Mouse (Mus musculus) thymus, postnatal 25 days (tissue): Measurements from ENCODE around the gene Pou3f1.

Experiments
- DNase-seq: peaks from one replicate; pipeline ENCODE4 v3.0.0; 2022

Pou3f1 gene

DNA sequence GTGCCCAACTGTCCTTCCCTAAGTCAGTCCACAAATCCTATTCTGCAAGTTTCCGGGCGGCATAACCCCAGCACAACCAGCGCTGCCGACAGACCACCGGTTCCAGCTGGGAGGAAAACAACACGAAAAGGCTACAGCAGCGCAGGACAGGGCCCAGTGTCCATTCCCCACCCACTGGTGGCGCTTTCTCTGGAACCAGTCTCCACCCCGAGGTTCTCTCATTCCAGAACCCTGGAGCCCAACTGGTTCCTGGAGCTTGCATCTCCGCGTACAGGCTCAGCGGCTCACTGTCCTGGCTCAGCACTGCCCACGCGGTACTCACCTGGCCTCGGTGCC is at the start of gene Pou3f1:
Gene Pou3f1, plus strand, starts transcription at position 290 of the 336 bp plus-strand sequence.
- DNase-seq = no peak

- no peak for DNase-seq
These were observed 49.4 kb upstream of the Pou3f1 start for GRCm38 (mm10) chr4:124607166-124607565.

- DNase-seq = no peak
These were observed 46.5 kb upstream of the Pou3f1 start for GRCm38 (mm10) chr4:124610066-124610465.

GRCm38 (mm10) chr4:124610703-124611102 is 45.9 kb upstream of the Pou3f1 start, which contains the start of gene 3100002H09Rik:
Gene 3100002H09Rik (minus strand): TSS chr4:124610803.
- DNase-seq = no peak

DNA sequence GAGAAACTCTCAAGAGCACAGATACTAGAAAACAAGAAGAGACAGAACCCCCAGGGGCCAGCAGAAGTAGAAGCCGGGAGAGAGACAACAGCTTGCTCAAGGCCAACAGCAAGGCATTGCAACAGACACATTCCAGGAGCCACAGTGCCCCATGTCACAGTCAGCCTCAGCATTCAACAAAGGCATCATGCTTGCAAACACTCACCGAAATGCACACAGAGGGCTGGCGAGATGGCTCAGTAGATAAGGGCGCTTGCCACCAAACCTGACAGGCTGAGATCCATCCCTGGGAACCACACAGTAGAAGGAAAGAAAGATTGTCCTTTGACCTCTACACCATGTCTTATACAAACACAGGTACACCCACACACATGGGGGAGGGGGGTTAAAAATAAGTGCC is 44.8 kb upstream of the Pou3f1 start:
- no peak for DNase-seq

- DNase-seq = no peak
These were observed 42.4 kb upstream of the Pou3f1 start for GRCm38 (mm10) chr4:124614189-124614588.

DNA sequence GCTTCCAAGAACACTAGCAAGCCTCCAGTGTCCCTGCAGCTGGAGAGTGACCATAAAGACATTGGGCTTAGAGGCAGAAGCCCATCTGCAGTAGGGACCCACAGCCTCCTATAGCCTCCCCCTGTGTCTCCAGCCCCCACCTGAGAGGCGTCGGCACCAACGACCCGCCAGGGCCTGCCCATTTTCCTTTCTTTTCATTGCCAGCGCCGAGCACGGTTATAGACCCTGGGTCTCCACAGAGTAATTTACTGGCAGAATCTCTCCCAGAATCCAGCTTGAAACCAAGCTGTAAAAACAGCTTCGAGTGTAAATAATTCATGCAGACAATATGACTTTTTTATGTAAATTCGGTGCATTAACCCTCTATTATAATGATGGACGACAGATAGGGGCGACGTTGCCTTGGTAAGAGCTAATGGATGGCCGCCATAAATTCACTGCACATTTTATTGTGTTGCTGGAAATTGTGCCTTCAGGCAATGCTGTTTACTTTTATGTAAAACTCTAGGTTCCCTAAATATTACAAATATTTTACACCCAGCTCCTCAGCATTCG is 41.1 kb upstream of the Pou3f1 start:
- DNase-seq = no peak

DNA sequence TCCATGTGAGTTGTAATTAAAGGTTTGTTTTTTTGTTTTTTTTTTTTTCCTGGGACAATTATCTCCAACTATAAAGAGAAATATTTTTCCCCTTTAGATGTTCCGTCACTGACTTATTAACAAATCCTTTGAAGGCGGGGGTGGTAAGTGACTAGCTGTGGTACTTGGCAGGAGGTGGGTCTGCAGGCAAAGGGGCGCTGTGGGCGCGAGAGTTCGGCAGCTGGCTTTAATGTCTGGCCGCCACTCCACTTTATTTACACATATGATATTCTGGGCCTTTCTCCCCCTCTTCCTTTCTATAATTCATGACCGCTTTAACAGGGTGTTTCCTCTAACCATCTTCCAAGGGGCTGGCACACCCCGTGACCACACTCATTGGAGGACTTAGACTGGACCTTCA is 40.6 kb upstream of the Pou3f1 start:
- DNase-seq = no peak

DNA sequence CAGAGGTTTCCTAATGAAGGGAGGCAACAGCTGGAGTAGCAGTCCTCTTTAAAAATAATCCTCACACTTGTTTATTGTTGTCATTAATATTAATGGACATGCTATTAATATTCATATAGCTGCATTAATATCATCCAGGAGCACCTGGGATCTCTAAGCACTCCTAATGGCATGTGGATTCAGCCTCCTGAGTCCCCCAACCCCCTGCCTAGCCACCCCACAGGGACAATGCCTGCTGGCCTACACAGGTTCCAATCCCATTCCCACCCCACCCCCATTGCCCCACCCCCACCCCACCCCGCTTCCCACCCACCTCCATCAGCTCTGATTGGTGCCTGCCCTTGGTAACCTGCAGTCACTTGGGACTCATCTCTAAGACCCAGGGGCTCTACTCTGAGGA is 40.0 kb upstream of the Pou3f1 start:
- DNase-seq = no peak

GRCm38 (mm10) chr4:124618599-124618998 is 38.0 kb upstream of the Pou3f1 start:
- no peak for DNase-seq

- DNase-seq = no peak
These were observed 35.2 kb upstream of the Pou3f1 start for GRCm38 (mm10) chr4:124621406-124621805.

- no peak for DNase-seq
These were observed 34.0 kb upstream of the Pou3f1 start for GRCm38 (mm10) chr4:124622566-124622965.

DNA sequence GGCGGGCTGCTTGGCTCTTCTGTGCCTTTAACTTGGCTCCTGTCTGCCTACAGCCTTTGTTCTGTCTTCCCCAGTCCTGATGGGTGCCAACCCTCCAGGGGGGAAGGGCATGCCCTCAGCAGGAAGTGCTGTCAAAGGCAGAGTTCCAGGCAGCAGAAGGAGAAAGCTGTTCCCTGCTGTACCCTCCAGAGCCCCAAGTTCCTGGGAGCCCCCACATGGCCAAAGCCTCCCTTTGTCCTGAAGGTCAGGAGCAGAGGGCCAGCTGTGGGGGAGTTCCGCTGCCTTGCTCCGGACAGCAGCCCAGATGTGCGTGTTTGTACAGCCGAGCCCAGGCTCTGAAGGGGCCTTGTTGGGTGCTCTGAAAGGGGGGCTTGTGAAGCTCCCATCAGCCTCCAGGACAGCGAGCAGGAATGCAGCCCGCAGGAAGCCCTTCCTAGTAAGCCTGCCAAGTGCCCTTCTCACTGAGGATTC is 32.5 kb upstream of the Pou3f1 start:
- no peak for DNase-seq

DNA sequence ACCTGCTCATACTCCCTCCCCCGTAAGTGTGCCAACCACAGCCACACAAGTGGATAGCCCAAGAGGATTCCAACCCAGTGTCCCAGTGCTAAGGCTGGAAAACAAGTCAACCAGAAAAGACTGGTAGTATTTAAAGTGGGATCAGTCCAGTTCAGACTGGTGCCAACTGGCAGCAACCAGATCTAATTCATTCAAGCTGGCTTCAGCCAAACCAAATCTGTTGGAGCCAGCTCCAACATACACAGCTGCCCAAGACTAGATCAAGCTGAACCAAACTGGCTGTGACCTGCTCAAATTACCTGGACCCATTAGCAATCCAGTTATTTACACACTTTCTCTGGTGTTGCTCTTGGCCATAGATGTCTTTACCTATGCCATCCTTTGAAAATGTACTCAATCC is 29.8 kb upstream of the Pou3f1 start:
- no peak for DNase-seq

GRCm38 (mm10) chr4:124631456-124631855 is 25.2 kb upstream of the Pou3f1 start:
- DNase-seq = no peak

DNA sequence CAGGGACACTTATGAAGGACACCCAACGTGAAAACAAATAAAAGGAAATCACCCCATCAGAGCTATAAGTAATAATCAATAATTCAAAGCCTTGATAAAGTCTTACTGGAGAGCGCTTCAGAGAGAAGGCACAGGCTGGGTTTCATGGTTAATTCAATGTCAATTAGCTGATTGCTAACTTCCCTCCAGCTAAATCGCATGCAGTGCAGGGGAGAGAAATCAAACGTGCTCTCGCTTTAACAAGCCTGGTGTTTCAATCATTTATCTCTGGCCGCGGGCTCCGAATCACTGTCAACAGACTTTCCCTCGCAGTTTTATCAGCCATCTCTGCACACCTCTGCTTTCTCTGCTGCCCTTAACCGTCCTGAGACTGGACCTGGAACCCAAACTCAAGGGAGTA is 23.8 kb upstream of the Pou3f1 start:
- no peak for DNase-seq

GRCm38 (mm10) chr4:124633281-124633680 is 23.3 kb upstream of the Pou3f1 start:
- no peak for DNase-seq

GRCm38 (mm10) chr4:124639715-124640114 is 16.9 kb upstream of the Pou3f1 start:
- no peak for DNase-seq

DNA sequence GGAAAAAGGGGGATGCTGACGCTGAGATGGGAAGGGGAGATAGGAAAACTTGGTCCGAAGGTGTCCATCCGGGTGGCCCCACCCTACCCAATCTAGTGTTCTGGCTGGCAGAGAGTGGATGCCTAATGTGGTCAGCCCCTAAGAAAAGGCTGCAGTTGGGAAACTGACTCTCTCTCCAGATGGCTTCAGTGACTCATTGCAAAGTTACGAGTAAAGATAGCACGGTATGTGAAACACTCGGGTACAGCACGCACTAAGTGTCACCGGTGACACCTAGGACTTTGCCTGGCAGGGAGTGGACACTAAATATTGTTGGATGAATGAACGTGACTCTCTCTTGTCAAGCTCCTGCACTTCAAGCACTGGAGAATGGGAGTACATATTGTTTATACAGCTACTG is 12.7 kb upstream of the Pou3f1 start:
- no peak for DNase-seq

DNA sequence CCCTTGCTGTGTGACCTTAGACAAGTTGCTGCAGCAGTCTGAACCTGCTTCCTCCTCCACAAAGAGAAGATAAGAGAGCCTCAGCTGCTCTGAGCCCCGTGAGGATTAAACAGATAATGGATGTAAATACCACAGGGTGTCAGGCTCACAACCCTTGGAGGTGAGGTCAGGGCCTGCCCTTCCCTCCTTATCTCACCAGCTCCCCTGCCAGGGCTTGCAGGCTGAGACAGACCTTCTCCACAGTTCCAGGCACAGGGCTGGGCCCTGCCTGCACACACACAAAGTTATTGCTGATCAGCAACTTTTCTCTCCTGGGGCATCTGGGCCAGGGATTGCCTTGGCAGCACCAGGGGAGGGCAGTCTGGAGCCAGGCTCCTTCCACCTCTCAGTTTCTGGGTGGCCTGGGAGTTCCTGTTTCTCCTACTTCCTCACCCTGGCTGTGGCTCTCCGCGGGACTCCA is 11.6 kb upstream of the Pou3f1 start:
- no peak for DNase-seq

DNA sequence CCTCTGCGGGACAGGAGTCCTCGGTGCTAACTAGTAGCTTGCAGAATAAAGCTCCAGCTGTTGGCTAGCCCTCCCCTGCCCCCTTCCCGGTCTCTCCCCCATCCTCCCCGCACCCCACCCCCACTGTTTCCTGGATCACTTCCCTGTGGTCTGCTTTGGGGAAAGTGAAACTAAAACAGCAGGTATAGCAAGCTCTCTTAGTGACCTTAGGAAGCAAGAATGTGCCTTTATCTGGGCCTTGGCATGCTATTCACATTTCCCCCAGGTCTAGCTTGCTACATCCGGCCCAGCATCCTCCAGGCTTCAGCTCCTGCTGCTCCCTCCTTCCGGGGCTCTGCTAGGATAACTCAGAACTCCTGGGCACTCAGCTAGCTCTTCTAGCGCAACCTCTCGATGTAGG is 10.0 kb upstream of the Pou3f1 start:
- no peak for DNase-seq

DNA sequence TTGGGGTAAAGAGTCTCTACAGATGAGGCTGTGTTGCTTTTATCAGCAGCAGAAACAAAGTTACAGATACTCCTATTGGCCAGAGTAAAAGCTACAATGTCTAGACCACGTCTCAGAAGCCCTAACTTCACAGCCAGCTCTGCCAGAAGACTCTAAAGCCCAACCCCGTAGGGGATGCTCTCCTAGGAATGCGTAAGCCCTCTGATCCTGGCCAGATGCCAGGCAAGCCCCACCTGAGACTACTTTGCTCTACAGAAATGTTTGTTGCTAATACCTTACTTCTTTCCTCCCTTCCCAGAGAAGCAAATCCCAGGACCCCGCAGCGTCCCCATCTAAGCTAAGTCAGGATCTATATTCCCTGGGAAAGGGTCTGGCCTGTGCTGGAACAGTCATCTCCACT is 8.7 kb upstream of the Pou3f1 start:
- no peak for DNase-seq

DNA sequence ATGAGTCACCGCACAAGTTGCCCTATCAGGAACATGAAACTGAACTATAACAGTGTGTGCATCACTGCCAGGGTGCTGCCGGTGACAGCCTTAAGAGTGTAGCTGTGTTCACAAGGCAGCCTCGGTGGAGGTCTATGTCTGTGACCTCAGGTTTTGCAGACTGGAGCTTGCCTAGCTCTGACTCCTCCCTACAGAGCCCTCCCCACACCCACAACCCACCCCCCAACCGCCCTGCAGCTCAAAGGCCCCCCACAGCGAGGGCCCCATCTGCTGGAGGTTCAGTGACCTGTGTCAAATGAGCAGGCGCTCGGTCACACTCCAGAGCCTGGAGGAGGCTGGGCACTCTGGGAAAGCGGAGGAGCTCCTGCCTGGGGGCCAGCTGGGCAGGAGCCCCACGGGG is 3.7 kb upstream of the Pou3f1 start:
- DNase-seq = no peak

DNA sequence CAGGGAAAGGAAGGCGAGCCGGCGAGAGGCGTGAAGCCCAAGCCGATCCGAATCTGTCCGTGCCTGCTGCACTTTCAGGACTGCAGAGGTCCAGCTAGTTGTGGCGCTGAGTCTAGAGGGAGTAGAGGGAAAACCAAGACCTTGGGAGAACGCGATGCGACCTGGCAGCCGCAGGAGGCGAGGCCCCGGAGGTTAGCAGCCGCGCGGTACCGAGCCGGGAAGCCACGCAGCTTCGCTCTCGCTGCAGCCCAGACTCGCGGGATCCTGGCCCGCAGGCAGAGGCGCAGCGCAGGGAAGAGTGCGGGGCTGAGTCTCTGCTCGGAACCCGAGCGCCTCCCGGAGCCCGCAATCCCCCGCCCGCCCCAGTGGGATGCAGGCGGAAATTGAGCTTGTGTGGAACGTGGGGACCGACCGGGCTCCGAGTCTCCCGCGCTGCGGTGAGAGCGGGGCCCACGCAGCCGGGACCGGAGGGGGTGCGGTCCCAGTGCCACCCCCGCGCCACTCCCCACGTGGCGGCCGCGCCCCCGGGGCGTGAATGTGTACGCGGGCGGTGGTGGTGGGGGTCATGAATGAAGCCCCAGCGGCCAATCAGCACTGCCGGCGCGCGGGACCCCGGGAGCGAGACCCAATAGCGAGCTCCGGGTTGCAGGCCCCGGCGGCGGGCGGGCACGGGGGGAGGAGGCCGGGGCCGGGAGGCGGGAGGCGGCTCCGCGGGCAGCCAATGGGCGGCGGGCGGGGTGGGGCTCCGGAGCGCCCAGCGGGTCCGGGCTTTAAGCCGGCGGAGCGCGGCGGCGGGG is 445 bp downstream of the Pou3f1 start:
- peak; percentile 80 for DNase-seq

GRCm38 (mm10) chr4:124657781-124658180 is 1.2 kb downstream of the Pou3f1 start:
- no peak for DNase-seq
